Mouse (Mus musculus) midbrain, embryonic 12.5 days (tissue): ENCODE measurements around the gene Fem1a. TPM values are rescaled to one million over a fixed set of nuclear protein-coding genes. Genes with fewer than 3 reads are reported as not detected.
A peak's percentile ranks its signal among the peaks of the same experiment; 100 is the strongest.

ENCODE experiments used
- ATAC-seq: fragments of 200-750 bp; cut with Nextera tagmentation; 2 replicates; pipeline ENCODE4 v1.8.0; 2017; ENCODE audit warnings: low read depth, moderate TSS enrichment, moderate library complexity; ENCODE audit not compliant: low FRiP score
- H3K27ac ChIP-seq: fragments of 300-500 bp; sonication (generic); replicated peaks from 2 replicates; pipeline ENCODE4 v1.5.1; 2016; ENCODE audit warnings: mild to moderate bottlenecking
- H3K27me3 ChIP-seq: fragments of 300-500 bp; sonication (generic); 2 replicates; pipeline ENCODE4 v1.6.1; 2016; ENCODE audit warnings: mild to moderate bottlenecking
- H3K36me3 ChIP-seq: fragments of 300-500 bp; sonication (generic); 2 replicates; pipeline ENCODE4 v1.6.1; 2016
- H3K4me1 ChIP-seq: fragments of 300-500 bp; sonication (generic); 2 replicates; pipeline ENCODE4 v1.6.1; 2016
- H3K4me2 ChIP-seq: fragments of 300-500 bp; sonication (generic); replicated peaks from 2 replicates; pipeline ENCODE4 v1.6.1; 2016; ENCODE audit warnings: mild to moderate bottlenecking, moderate library complexity
- H3K4me3 ChIP-seq: fragments of 300-500 bp; sonication (generic); 2 replicates; pipeline ENCODE4 v1.5.1; 2016; ENCODE audit warnings: mild to moderate bottlenecking
- H3K9ac ChIP-seq: fragments of 300-500 bp; sonication (generic); replicated peaks from 2 replicates; pipeline ENCODE4 v1.6.1; 2016; ENCODE audit warnings: mild to moderate bottlenecking, moderate library complexity
- H3K9me3 ChIP-seq: fragments of 300-500 bp; sonication (generic); 2 replicates; pipeline ENCODE4 v1.6.1; 2016; ENCODE audit warnings: mild to moderate bottlenecking
- WGBS: fragments of 180-500 bp; shearing (Covaris S2); methylation state at CpG from one replicate; pipeline ENCODE4 v1.1.7; 2016; 5-methylcytosine and 5-hydroxymethylcytosine counted together
- polyA plus RNA-seq: library from polyadenylated mRNA; unstranded; fragments of >200 nt; fragmentation: Nextera tagmentation; extraction: Ambion mirVana; gene quantifications from 2 replicates; pipeline ENCODE4 v1.2.1, GENCODE M21; 2016

The Fem1a gene
- polyA plus RNA-seq, 1 experiment from 2014 or later = 18.6 TPM

DNA sequence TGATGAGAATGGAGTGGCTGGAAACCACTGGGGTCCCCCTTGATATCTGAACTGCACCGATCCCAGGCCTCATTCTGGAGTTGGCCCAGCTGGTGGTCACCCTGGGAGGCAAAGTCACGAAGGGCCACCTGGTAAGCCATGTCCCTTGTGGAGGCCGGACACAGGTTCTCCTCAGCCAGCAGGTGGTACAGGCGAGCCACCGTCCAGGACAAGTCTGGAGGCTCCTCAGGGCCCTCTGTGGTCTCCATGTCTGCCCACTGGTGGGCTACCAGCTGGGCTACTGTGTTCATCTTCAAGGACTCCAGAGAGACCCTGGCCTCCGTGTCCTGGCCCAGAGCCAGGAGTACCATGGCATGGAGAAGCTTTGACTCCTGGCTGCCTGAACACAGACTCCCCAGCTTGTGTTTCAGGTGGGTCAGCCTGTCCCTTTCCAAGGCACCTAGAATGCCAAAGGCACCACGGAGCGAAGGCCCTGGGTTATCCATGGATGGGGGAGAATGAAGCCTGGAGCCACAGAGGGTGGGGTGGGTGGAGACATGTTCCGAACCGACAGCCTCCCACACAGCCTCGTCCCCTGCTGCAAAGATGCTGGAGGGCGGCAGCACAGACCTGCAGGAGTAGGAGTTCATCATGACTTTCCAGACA, 15.1 kb downstream of the Fem1a start:
- no peak overlapping the region for H3K9ac ChIP-seq
- peaks cover 15% of the 10 kb centered on the region for H3K4me1 ChIP-seq
- ATAC-seq = no peak
- no peaks in the 10 kb centered on the region for H3K27me3 ChIP-seq
- H3K27ac ChIP-seq = no peak overlapping the region
- no peaks in the 10 kb centered on the region for H3K9me3 ChIP-seq
- H3K4me3 ChIP-seq = no peak overlapping the region
- WGBS = 85% methylated on average over 12 of the region's 12 CpGs
- H3K36me3 ChIP-seq = no peaks in the 10 kb centered on the region
- no peak overlapping the region for H3K4me2 ChIP-seq

- Histone ChIP-seq H3K36me3 (no peaks in the 10 kb centered on the region), H3K4me1 (peaks cover 23% of the 10 kb centered on the region), H3K27me3 (no peaks in the 10 kb centered on the region), H3K4me3 (no peak overlapping the region), H3K9me3 (no peaks in the 10 kb centered on the region), H3K4me2 (no peak overlapping the region), H3K9ac (no peak overlapping the region), H3K27ac (no peak overlapping the region)
- 71% methylated on average over 3 of the region's 3 CpGs for WGBS
- no peak for ATAC-seq
These were observed 16.0 kb downstream of the Fem1a start for GRCm38 (mm10) chr17:56272644-56273043.

DNA sequence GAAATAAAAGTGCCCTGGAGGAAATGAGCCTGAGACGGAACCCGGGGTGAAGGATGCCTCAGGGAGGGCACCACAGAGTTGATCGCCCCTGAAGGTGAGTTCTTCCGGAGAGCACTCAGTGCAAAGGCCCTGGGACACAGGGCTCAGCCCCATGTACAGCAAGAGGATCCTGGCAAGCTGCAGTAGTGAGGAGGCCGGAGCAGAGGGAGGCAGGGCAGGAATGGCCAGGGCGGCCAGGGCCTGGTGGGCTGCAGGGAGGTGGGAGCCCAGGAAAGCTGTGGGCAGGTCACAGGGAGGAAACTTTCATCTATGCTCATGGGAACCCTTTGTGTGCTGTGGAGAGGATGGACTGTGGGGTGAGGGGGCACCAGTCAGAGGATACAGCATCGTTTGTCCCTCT, 16.9 kb downstream of the Fem1a start:
- Histone ChIP-seq H3K27ac (no peak overlapping the region), H3K9me3 (no peaks in the 10 kb centered on the region), H3K36me3 (no peaks in the 10 kb centered on the region), H3K4me3 (no peak overlapping the region), H3K4me1 (peaks cover 24% of the 10 kb centered on the region), H3K27me3 (no peaks in the 10 kb centered on the region), H3K9ac (no peak overlapping the region), H3K4me2 (no peak overlapping the region)
- ATAC-seq = no peak
- WGBS = 87% methylated on average over 7 of the region's 7 CpGs

GRCm38 (mm10) chr17:56273986-56274385, 17.4 kb downstream of the Fem1a start:
- no peaks in the 10 kb centered on the region for H3K9me3 ChIP-seq
- H3K4me1 ChIP-seq = peaks cover 24% of the 10 kb centered on the region
- no peak overlapping the region for H3K4me2 ChIP-seq
- ATAC-seq = no peak
- no peak overlapping the region for H3K4me3 ChIP-seq
- H3K27ac ChIP-seq = no peak overlapping the region
- H3K9ac ChIP-seq = no peak overlapping the region
- no peaks in the 10 kb centered on the region for H3K36me3 ChIP-seq
- no peaks in the 10 kb centered on the region for H3K27me3 ChIP-seq
- WGBS = 84% methylated on average over 5 of the region's 5 CpGs

GRCm38 (mm10) chr17:56275842-56276480, 19.4 kb downstream of the Fem1a start:
- peak overlapping the region; percentile 54; the same call in 1 of the 2 replicates for H3K9ac ChIP-seq
- ATAC-seq = 0 out of 2 replicates have a peak, but pooled peaks have one; percentile 4
- WGBS = 28% methylated on average over 5 of the region's 5 CpGs
- H3K27ac ChIP-seq = peak overlapping the region; percentile 63
- H3K27me3 ChIP-seq = no peaks in the 10 kb centered on the region
- peak overlapping the region; percentile 64 for H3K4me2 ChIP-seq
- peaks cover under 1% of the 10 kb centered on the region; the same call in 1 of the 2 replicates for H3K36me3 ChIP-seq
- peak overlapping the region; percentile 44 for H3K4me3 ChIP-seq
- no peaks in the 10 kb centered on the region for H3K9me3 ChIP-seq
- H3K4me1 ChIP-seq = peaks cover 18% of the 10 kb centered on the region

DNA sequence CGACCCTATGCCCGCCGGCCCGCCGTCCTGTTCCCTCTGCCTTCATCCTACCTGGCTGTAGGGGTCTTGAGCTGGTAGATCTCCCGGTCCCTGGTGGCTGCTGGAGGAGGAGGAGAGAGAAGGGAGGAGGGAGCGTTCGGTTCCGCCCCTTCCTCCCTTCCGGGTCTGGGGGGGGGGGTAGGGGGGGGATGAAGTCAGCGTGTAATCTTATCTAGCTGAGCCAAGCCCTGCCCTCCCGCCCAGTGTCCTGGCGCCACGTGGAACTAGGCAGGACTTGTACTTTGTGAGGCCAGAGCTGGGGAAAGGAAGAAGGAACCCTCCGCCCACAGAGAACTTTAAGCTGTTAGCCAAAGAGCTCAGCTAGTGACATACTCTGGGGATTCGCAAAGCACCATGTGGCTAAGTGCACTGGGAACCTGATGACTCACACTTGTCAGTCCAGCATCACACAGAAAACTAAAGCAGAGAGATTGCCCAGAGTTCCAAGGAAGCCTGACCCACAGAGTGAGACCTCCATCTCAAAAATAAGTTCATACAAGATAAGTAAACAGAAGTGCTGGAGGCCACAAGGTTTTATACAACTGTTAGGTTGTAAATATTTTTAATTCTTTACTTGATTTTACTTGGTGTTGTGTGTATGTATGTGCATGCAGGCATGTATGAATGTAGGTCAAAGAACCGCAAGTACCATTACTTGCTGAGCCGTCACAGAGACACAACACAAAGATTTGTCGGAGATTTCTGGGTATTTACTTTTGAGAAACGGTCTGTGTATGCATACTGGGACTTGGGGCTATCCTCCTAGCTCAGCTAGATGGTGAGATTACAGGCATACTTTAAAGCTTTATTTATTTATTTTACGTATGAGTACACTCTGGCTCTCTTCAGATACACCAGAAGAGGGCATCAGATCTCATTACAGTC, 20.3 kb downstream of the Fem1a start, which contains the start of gene Ticam1:
Ticam1 (minus strand) TSS at position 144 of the 924 bp plus-strand sequence.
- no peaks in the 10 kb centered on the region for H3K9me3 ChIP-seq
- H3K27me3 ChIP-seq = no peaks in the 10 kb centered on the region
- ATAC-seq = peak; percentile 87
- H3K27ac ChIP-seq = peak within 1 kb of the TSS; percentile 63
- H3K36me3 ChIP-seq = peaks cover 4% of the 10 kb centered on the region; the same call in 1 of the 2 replicates
- 7% methylated on average over 19 of the region's 21 CpGs for WGBS
- H3K4me2 ChIP-seq = peak within 1 kb of the TSS; percentile 64
- H3K9ac ChIP-seq = peak within 1 kb of the TSS; percentile 54
- H3K4me3 ChIP-seq = peak within 1 kb of the TSS; percentile 44
- H3K4me1 ChIP-seq = peaks cover 18% of the 10 kb centered on the region

DNA sequence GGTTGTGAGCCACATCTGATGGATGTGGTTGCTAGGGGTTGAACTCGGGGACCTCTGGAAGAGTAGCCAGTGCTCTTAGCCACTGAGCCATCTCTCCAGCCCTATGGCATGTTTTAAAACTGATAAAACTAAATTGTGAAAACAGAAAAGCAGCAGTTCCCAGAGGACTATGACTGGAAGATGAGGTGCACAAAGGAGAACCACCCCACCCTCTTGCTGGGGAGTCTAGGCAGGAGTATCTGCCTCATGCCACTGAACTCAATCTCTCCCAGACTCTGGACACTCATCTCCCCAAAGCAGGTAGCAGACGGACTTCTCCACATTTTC, 20.9 kb downstream of the Fem1a start:
- H3K9me3 ChIP-seq = no peaks in the 10 kb centered on the region
- peaks cover 4% of the 10 kb centered on the region; the same call in 1 of the 2 replicates for H3K36me3 ChIP-seq
- H3K27me3 ChIP-seq = no peaks in the 10 kb centered on the region
- peak overlapping the region; percentile 64; the same call in 1 of the 2 replicates for H3K4me2 ChIP-seq
- H3K27ac ChIP-seq = no peak overlapping the region
- peaks cover 18% of the 10 kb centered on the region for H3K4me1 ChIP-seq
- no peak for ATAC-seq
- H3K9ac ChIP-seq = no peak overlapping the region
- WGBS = 49% methylated on average over 2 of the region's 2 CpGs
- no peak overlapping the region for H3K4me3 ChIP-seq

GRCm38 (mm10) chr17:56278340-56278739, 21.7 kb downstream of the Fem1a start:
- Histone ChIP-seq H3K9ac (no peak overlapping the region), H3K4me2 (no peak overlapping the region), H3K4me1 (peaks cover 18% of the 10 kb centered on the region), H3K27ac (no peak overlapping the region), H3K36me3 (peaks cover 4% of the 10 kb centered on the region; the same call in 1 of the 2 replicates), H3K9me3 (no peaks in the 10 kb centered on the region), H3K27me3 (no peaks in the 10 kb centered on the region), H3K4me3 (no peak overlapping the region)
- ATAC-seq = no peak
- WGBS = 91% methylated on average over 5 of the region's 5 CpGs

DNA sequence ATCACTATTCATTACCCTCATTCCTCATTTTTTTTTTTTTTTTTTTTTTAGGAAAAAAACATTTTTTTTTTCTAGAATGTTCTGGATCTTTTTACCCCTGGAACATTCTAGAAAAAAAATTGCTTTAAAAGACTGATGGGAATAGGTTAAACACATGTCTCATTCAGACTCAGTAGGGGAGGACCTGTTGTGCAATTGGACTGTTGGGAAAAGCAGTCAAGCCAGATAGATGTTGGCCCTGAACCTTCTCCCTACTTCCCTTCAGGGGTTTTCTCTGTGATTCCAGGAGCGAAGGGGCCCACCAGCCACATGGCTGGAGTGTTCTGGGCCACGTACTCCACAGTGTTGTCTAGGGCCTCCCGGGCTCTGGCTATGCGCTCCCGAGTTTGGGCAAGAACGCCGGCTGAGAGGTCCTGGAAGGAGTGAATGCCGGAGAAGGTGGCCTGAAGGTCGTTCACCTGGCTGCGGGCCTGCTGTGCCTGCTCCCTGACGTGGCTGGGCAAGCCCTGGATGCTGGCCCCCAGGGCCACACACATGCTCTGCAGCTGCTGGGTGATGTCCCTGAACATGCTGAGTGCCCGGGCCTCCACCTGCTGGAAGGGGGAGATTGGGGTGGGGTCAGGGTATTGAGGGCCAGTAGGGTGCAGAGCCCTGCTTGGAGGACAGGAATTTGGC, 23.0 kb downstream of the Fem1a start:
- peaks cover 9% of the 10 kb centered on the region; the same call in 1 of the 2 replicates for H3K36me3 ChIP-seq
- no peak for ATAC-seq
- H3K4me3 ChIP-seq = no peak overlapping the region
- H3K4me2 ChIP-seq = no peak overlapping the region
- no peaks in the 10 kb centered on the region for H3K27me3 ChIP-seq
- H3K27ac ChIP-seq = no peak overlapping the region
- peaks cover 18% of the 10 kb centered on the region for H3K4me1 ChIP-seq
- 88% methylated on average over 12 of the region's 12 CpGs for WGBS
- no peaks in the 10 kb centered on the region for H3K9me3 ChIP-seq
- H3K9ac ChIP-seq = no peak overlapping the region

GRCm38 (mm10) chr17:56281193-56281592, 24.6 kb downstream of the Fem1a start:
- no peak overlapping the region for H3K4me3 ChIP-seq
- no peaks in the 10 kb centered on the region for H3K9me3 ChIP-seq
- WGBS = 90% methylated on average over 12 of the region's 12 CpGs
- no peaks in the 10 kb centered on the region for H3K27me3 ChIP-seq
- H3K4me2 ChIP-seq = no peak overlapping the region
- no peak overlapping the region for H3K9ac ChIP-seq
- H3K36me3 ChIP-seq = peaks cover 15% of the 10 kb centered on the region
- H3K4me1 ChIP-seq = peaks cover 15% of the 10 kb centered on the region
- no peak for ATAC-seq
- H3K27ac ChIP-seq = no peak overlapping the region

DNA sequence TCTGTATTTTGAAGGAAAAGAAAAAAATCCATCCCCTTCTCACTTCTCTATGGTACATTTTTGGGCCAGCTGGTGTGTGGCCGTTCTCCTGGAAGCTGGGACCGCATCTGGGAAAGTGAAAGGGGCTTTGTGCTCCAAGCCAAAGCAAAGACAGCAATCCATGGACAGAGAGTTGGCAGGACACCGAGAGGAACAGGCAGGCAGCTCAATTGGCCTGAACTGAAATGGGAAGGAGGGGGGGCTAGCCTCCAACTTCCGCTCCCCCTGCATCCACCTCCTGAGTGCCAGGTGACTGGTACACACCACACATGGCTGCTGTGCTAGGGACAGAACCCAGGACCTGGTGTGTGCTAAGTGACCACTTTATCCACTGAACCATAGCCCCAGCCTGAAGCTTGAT, 26.2 kb downstream of the Fem1a start:
- H3K27me3 ChIP-seq = no peaks in the 10 kb centered on the region
- WGBS = 90% methylated on average over 4 of the region's 4 CpGs
- H3K4me2 ChIP-seq = no peak overlapping the region
- H3K9ac ChIP-seq = no peak overlapping the region
- H3K9me3 ChIP-seq = no peaks in the 10 kb centered on the region
- peaks cover 15% of the 10 kb centered on the region for H3K36me3 ChIP-seq
- no peak overlapping the region for H3K4me3 ChIP-seq
- no peak overlapping the region for H3K27ac ChIP-seq
- ATAC-seq = no peak
- H3K4me1 ChIP-seq = peaks cover 2% of the 10 kb centered on the region
